Mouse (Mus musculus) brain, adult 10 weeks (tissue): ENCODE data around the gene St3gal6. TPM values are rescaled to one million over a fixed set of nuclear protein-coding genes. Genes with fewer than 3 reads are reported as not detected.

Experiments used
- polyA plus RNA-seq: library from polyadenylated mRNA; stranded (reverse); fragments of 350-450 nt; fragmentation: Illumina TruSeq; extraction: RNeasy Lipid Tissue Mini Kit (QIAGEN cat#74804); gene quantifications from one replicate; pipeline ENCODE4 v1.2.3, GENCODE M21; 2015; ENCODE audit warnings: low read depth, low replicate concordance

St3gal6 gene
- polyA plus RNA-seq = 23.2 TPM

GRCm38 (mm10) chr16:58523972-58524850, at the start of gene St3gal6:
TSS of gene St3gal6 (minus strand) at chr16:58524243.

Other genes starting within 250 kb of the St3gal6 start
- 13.0 TPM for gene Dcbld2, start 115.8 kb downstream of the St3gal6 start, polyA plus RNA-seq
- not detected for gene Gm813, start 92.7 kb upstream of the St3gal6 start, polyA plus RNA-seq
- not detected for gene E330017A01Rik, start 114.5 kb upstream of the St3gal6 start, polyA plus RNA-seq
- 41.8 TPM for gene Cpox, start 146.0 kb upstream of the St3gal6 start, polyA plus RNA-seq
- gene Gpr15, start 194.8 kb upstream of the St3gal6 start, polyA plus RNA-seq = not detected
- 115 TPM for gene Cldnd1, start 203.7 kb upstream of the St3gal6 start, polyA plus RNA-seq
- gene Olfr172, start 238.9 kb upstream of the St3gal6 start, polyA plus RNA-seq = not detected